Mouse (Mus musculus) erythroblast, embryonic 14.5 days (primary cell): ENCODE data around the gene Fmn2.

Experiments used
- GATA1 ChIP-seq: IDR thresholded peaks from 2 replicates; pipeline ENCODE4 v1.6.1; 2012; ENCODE audit warnings: low read length, inconsistent platforms, mixed read lengths
- TAL1 ChIP-seq: IDR thresholded peaks from 3 replicates; pipeline ENCODE4 v1.6.1; 2012; ENCODE audit warnings: low read length, inconsistent platforms, mixed read lengths

DNA sequence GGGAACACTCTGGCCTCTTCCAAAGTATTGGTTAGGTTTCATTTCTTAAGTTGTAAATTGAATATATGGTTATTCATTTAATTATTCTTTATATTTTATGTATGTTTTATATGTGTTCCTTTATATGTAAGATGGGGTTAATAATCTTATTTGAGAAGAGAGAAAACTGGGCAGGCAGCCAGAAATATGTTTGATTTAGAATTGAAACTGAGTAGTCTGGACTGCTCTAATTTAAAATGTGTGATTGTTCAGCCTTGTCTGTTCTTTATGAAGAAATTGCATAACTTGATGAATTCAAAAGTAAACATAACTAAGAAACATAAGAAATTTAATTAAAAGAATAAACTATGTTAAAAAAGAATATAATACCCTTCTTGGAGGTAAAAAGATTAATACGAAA is 202.3 kb downstream of the Fmn2 start:
- TF ChIP-seq GATA1 (no peak), TAL1 (no peak)
